Mouse (Mus musculus) olfactory bulb, adult 2 months (tissue): ENCODE data around the gene Cdyl2.

Source experiments
- CTCF ChIP-seq: fragments of 200-500 bp; IDR thresholded peaks from 2 replicates; pipeline ENCODE4 v1.5.1; 2012; ENCODE audit warnings: low read depth, mild to moderate bottlenecking, low read length, moderate library complexity; ENCODE audit not compliant: insufficient read depth
- POLR2A ChIP-seq: fragments of 200-500 bp; IDR thresholded peaks from 2 replicates; pipeline ENCODE4 v1.6.1; 2012; ENCODE audit warnings: mild to moderate bottlenecking, low read depth, low read length, moderate library complexity; ENCODE audit not compliant: insufficient read depth

DNA sequence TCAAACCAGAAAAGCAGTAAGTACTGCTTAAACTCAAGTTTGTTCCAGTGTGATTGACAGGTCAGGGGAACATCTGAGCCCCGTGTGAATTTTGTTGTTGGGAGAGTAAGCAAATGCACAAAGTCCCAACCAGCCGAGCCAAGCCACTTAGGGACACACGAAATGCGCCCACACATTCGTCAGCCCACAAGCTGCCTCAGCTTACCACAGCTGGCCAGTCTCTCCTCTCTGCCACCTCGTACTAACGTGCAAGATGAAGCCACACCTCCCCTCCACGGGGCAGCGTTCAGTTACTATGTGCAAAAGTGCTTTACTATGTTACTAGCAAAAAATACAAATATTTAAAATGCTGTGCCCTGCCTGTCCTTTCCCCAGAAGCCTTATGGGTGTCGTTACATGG lies 91.9 kb downstream of the Cdyl2 start:
- TF ChIP-seq CTCF (no peak), POLR2A (no peak)
